Mouse (Mus musculus) embryonic fibroblast, embryonic 13.5 days (primary cell): ENCODE measurements at regions not wholly inside any gene's neighbourhood (a gene's known extent, or its start where the extent isn't known, plus 50 kb on each side); places are given as distances from the start of the nearest gene placed in this dataset.

ENCODE experiments used
- CTCF ChIP-seq: IDR thresholded peaks from 2 replicates; pipeline ENCODE4 v1.5.1; 2011; ENCODE audit warnings: mild to moderate bottlenecking, control low read depth, low read length, moderate library complexity, borderline replicate concordance; ENCODE audit not compliant: insufficient read depth
- POLR2A ChIP-seq: IDR thresholded peaks from 2 replicates; pipeline ENCODE4 v1.6.1; 2011; ENCODE audit warnings: low read depth, mild to moderate bottlenecking, control low read depth, low read length, moderate library complexity

GRCm38 (mm10) chr4:11893560-11894205 is 87.4 kb downstream of the Gm10604 start:
- no peak for TF ChIP-seq CTCF
- no peak for TF ChIP-seq POLR2A
